Mouse (Mus musculus) heart, embryonic 16.5 days (tissue): Measurements from ENCODE around the gene Slc28a2. TPM values are rescaled to one million over a fixed set of nuclear protein-coding genes. Genes with fewer than 3 reads are reported as not detected.
"Not testable (repeated sequence)": the region's sequence is repeated elsewhere in the genome, so short reads cannot be mapped to it uniquely, and the experiment has no call there.

ENCODE experiments used
- ATAC-seq: fragments of 200-750 bp; cut with Nextera tagmentation; replicated peaks from 2 replicates; pipeline ENCODE4 v1.8.0; 2017; ENCODE audit warnings: moderate number of reproducible peaks; ENCODE audit not compliant: insufficient read depth, low FRiP score; ENCODE audit errors: extremely low read depth
- H3K27ac ChIP-seq: fragments of 300-500 bp; sonication (generic); 2 replicates; pipeline ENCODE4 v1.5.1; 2014; ENCODE audit warnings: mild to moderate bottlenecking, low read length, control low read depth, moderate library complexity
- H3K27me3 ChIP-seq: fragments of 300-500 bp; sonication (generic); 2 replicates; pipeline ENCODE4 v1.6.1; 2014; ENCODE audit warnings: low read length, mixed read lengths; ENCODE audit not compliant: control insufficient read depth, insufficient read depth
- H3K36me3 ChIP-seq: fragments of 300-500 bp; sonication (generic); 2 replicates; pipeline ENCODE4 v1.6.1; 2014; ENCODE audit not compliant: control insufficient read depth, insufficient read depth
- H3K4me1 ChIP-seq: fragments of 300-500 bp; sonication (generic); 2 replicates; pipeline ENCODE4 v1.6.1; 2014; ENCODE audit warnings: low read length, mixed read lengths; ENCODE audit not compliant: control insufficient read depth, insufficient read depth
- H3K4me2 ChIP-seq: fragments of 300-500 bp; sonication (generic); 2 replicates; pipeline ENCODE4 v1.6.1; 2014; ENCODE audit warnings: low read depth, mild to moderate bottlenecking, control low read depth, low read length
- H3K4me3 ChIP-seq: fragments of 300-500 bp; sonication (generic); 2 replicates; pipeline ENCODE4 v1.5.1; 2014; ENCODE audit warnings: mild to moderate bottlenecking, control low read depth, low read length
- H3K9ac ChIP-seq: fragments of 300-500 bp; sonication (generic); 2 replicates; pipeline ENCODE4 v1.6.1; 2014; ENCODE audit warnings: low read length, control low read depth
- H3K9me3 ChIP-seq: fragments of 300-500 bp; sonication (generic); replicated peaks from 2 replicates; pipeline ENCODE4 v1.6.1; 2016; ENCODE audit warnings: low read length; ENCODE audit not compliant: control insufficient read depth
- WGBS: fragments of 180-500 bp; shearing (Covaris S2); extraction: QIAGEN DNeasy Blood & Tissue Kit; methylation state at CpG from one replicate; pipeline ENCODE4 v1.1.7; 2014; 5-methylcytosine and 5-hydroxymethylcytosine counted together
- polyA plus RNA-seq: library from polyadenylated mRNA; unstranded; fragments of >200 nt; fragmentation: Nextera tagmentation; extraction: Ambion mirVana; gene quantifications from 2 replicates; pipeline ENCODE4 v1.2.1, GENCODE M21; 2015

Gene Slc28a2
- polyA plus RNA-seq, 1 experiment from 2014 or later: 2.4 TPM

DNA sequence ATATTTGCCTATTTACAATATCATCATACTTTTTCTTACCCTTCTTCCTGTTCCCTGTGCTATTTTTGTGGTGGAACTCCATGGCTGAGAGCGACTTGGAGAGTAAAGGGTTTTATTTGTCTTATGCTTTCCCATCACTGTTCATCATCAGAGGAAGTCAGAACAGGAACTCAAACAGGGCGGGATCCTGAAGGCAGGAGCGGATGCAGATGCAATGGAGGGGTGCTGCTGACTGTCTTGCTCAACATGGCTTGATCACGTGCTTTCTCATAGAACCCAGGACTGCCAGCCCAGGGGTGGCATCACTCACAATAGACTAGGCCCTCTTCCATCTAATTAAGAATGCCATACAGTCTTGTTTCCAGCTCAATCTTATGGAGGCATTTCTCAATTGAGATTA is 24.1 kb downstream of the Slc28a2 start:
- no peak for ATAC-seq
- Histone ChIP-seq H3K9ac (no peak overlapping the region), H3K9me3 (no peaks in the 10 kb centered on the region), H3K4me3 (no peak overlapping the region), H3K4me2 (no peak overlapping the region), H3K27ac (no peak overlapping the region), H3K4me1 (0 out of 2 replicates have a peak, but pooled peaks cover 2% of the 10 kb centered on the region), H3K27me3 (no peaks in the 10 kb centered on the region), H3K36me3 (no peaks in the 10 kb centered on the region)
- WGBS: 74% methylated on average over 4 of the region's 4 CpGs

DNA sequence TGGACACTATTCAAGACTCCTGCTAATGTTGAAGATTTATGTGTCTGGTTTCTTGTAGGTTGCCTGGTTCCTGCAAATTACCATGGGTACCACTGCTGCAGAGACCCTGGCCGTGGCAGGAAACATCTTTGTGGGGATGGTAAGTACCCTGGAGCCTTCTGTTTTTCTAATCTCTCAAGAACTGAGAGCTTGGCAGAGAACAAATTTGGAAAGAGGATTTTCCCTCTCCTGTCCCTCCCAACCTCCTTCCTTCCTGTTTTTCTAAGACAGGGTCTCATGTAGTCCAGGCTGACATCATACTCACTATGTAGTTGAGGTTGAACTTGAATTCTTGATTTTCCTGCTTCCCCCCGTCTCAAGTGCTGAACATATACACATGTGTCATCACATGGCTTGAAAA is 26.1 kb downstream of the Slc28a2 start:
- Histone ChIP-seq H3K27ac (no peak overlapping the region), H3K4me3 (no peak overlapping the region), H3K9me3 (no peaks in the 10 kb centered on the region), H3K4me2 (no peak overlapping the region), H3K27me3 (no peaks in the 10 kb centered on the region), H3K36me3 (no peaks in the 10 kb centered on the region), H3K9ac (no peak overlapping the region), H3K4me1 (0 out of 2 replicates have a peak, but pooled peaks cover 2% of the 10 kb centered on the region)
- WGBS: 26% methylated on average over 2 of the region's 2 CpGs
- no peak for ATAC-seq

GRCm38 (mm10) chr2:122466901-122467300 is 40.6 kb downstream of the Slc28a2 start:
- WGBS: 36% methylated on average over 11 of the region's 11 CpGs
- H3K27ac ChIP-seq: no peak overlapping the region
- H3K9ac ChIP-seq: peak overlapping the region; percentile 75
- peak overlapping the region; percentile 96 for H3K4me2 ChIP-seq
- H3K9me3 ChIP-seq: no peaks in the 10 kb centered on the region
- no peaks in the 10 kb centered on the region for H3K36me3 ChIP-seq
- H3K4me1 ChIP-seq: peaks cover 5% of the 10 kb centered on the region
- H3K27me3 ChIP-seq: no peaks in the 10 kb centered on the region
- ATAC-seq: no peak
- peak overlapping the region; percentile 68 for H3K4me3 ChIP-seq

- under 1% methylated on average over 46 of the region's 46 CpGs for WGBS
- Histone ChIP-seq H3K36me3 (no peaks in the 10 kb centered on the region), H3K9ac (peak overlapping the region; percentile 75), H3K4me1 (peaks cover 5% of the 10 kb centered on the region), H3K4me2 (peak overlapping the region; percentile 96), H3K27ac (no peak overlapping the region), H3K9me3 (no peaks in the 10 kb centered on the region), H3K4me3 (peak overlapping the region; percentile 68), H3K27me3 (no peaks in the 10 kb centered on the region)
- ATAC-seq: peak; percentile 100
Observed at GRCm38 (mm10) chr2:122467351-122468013, 41.2 kb downstream of the Slc28a2 start.

- peaks cover 5% of the 10 kb centered on the region for H3K4me1 ChIP-seq
- no peaks in the 10 kb centered on the region for H3K36me3 ChIP-seq
- no peaks in the 10 kb centered on the region for H3K9me3 ChIP-seq
- no peak overlapping the region for H3K27ac ChIP-seq
- H3K4me3 ChIP-seq: no peak overlapping the region
- H3K4me2 ChIP-seq: no peak overlapping the region
- no peak for ATAC-seq
- 84% methylated on average over 3 of the region's 3 CpGs for WGBS
- H3K9ac ChIP-seq: no peak overlapping the region
- no peaks in the 10 kb centered on the region for H3K27me3 ChIP-seq
Observed at GRCm38 (mm10) chr2:122469221-122469620, 42.9 kb downstream of the Slc28a2 start.

DNA sequence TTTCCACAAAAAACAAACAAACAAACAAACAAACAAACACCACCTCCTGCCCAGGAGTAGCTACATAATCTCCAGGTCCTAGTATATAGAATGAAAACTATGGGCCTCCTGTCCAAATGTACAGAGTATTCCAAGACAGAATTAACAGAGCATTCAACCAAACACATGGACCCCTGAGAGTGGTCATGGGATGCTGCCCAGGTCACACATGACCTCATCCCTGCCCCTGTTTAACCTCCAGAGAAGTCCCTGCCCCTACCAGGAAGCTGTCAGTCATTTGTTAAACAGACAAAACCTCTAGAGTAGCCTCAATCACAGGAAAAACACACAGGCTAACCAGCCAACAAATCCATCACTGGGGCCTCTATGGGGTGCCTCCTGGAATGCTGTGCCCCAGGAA is 50.3 kb downstream of the Slc28a2 start:
- no peak overlapping the region for H3K4me2 ChIP-seq
- ATAC-seq: no peak
- no peak overlapping the region for H3K4me3 ChIP-seq
- no peaks in the 10 kb centered on the region for H3K9me3 ChIP-seq
- no peak overlapping the region for H3K27ac ChIP-seq
- H3K4me1 ChIP-seq: no peaks in the 10 kb centered on the region
- no peaks in the 10 kb centered on the region for H3K27me3 ChIP-seq
- H3K36me3 ChIP-seq: no peaks in the 10 kb centered on the region
- no peak overlapping the region for H3K9ac ChIP-seq

GRCm38 (mm10) chr2:122483787-122484186 is 57.5 kb downstream of the Slc28a2 start:
- H3K4me3 ChIP-seq, H3K4me1 ChIP-seq, H3K9me3 ChIP-seq, H3K36me3 ChIP-seq, H3K4me2 ChIP-seq, ATAC-seq, H3K27ac ChIP-seq, H3K9ac ChIP-seq, H3K27me3 ChIP-seq: not testable (repeated sequence)
- 47% methylated on average over 1 of the region's 1 CpGs for WGBS

DNA sequence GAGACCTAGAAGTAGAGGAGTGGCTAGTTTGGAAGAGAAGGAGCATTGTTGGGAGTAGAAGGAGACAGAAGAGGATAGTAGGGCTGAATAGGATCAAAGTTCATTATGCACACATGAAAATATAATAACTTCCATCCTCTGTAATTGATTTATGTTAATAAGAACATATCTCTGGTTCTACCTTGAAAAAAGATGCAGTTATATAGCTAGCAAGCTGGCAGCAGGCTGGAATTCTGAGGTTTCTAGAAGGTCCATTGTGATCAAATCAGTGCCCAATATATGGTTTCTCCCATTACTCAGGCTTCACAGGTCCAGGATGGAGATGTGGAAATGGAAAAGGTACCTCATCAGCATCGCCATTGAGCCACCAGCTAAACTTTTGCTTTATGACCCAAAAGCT is 58.4 kb downstream of the Slc28a2 start, which contains the start of gene Gm14085:
TSS of gene Gm14085 (plus strand) at position 301 of the 400 bp plus-strand sequence.
- no peaks in the 10 kb centered on the region for H3K9me3 ChIP-seq
- 74% methylated on average over 1 of the region's 1 CpGs for WGBS
- no peak for ATAC-seq
- no peak within 1 kb of the TSS for H3K4me2 ChIP-seq
- H3K36me3 ChIP-seq: no peaks in the 10 kb centered on the region
- no peak within 1 kb of the TSS for H3K27ac ChIP-seq
- H3K27me3 ChIP-seq: no peaks in the 10 kb centered on the region
- no peaks in the 10 kb centered on the region for H3K4me1 ChIP-seq
- no peak within 1 kb of the TSS for H3K4me3 ChIP-seq
- no peak within 1 kb of the TSS for H3K9ac ChIP-seq

GRCm38 (mm10) chr2:122485654-122486053 is 59.4 kb downstream of the Slc28a2 start:
- not testable (repeated sequence) for H3K36me3 ChIP-seq, H3K4me1 ChIP-seq, H3K27me3 ChIP-seq, H3K27ac ChIP-seq, H3K9ac ChIP-seq, H3K9me3 ChIP-seq, ATAC-seq, H3K4me2 ChIP-seq, H3K4me3 ChIP-seq
- WGBS: 30% methylated on average over 2 of the region's 3 CpGs
